ENCODE assay signal across 8 mouse cellular contexts in the genomic region with DNA sequence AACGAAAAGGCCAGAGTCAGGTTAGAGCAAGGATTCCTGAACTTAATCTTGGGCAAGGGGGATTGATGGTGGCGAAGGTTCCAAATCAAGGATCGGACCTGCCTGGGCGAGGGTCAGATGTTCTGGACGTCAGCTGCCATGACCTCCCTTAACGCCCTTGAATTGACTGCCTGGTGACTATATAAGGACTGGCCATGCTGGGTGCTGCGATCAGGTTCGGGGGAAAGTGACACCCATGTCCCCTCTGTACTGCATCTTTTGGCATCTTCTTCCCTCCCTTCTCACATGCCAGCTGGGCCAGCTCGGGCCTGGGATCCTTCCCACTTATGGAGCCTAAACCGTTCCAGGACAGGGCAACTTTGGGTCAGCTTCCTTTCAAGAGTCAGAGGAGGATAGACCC. TPM values are rescaled to one million over a fixed set of nuclear protein-coding genes. Genes with fewer than 3 reads are reported as not detected.
DNase-seq lines count a peak whose midpoint lies in the region; ATAC-seq and TF ChIP-seq lines count a peak whose summit lies in the region.

No protein-coding gene starts in this region.

- H3K4me2 ChIP-seq in kidney, postnatal 0 days (ENCODE audit: low read length): peak overlapping the region; percentile 93
- H3K4me2 ChIP-seq in liver, embryonic 12.5 days: peak overlapping the region; percentile 100

- 0 out of 2 replicates have a peak, but pooled peaks cover 15% of the 10 kb centered on the region for H3K4me1 ChIP-seq in kidney, postnatal 0 days (replicated peaks; ENCODE audit: insufficient read depth, low read length)
- H3K4me1 ChIP-seq in heart, embryonic 10.5 days: peaks cover 20% of the 10 kb centered on the region; the same call in 1 of the 2 replicates
- peaks cover 30% of the 10 kb centered on the region for H3K4me1 ChIP-seq in liver, embryonic 12.5 days

- DNase-seq in kidney, postnatal 0 days (ENCODE audit: low spot score): no peak
- DNase-seq in kidney, postnatal 14 days: no peak
- peak; percentile 66 for DNase-seq in cerebellum, adult 9-11 months
- DNase-seq in heart, embryonic 10.5 days (ENCODE audit: low spot score): no peak
- no peak for DNase-seq in urinary bladder, postnatal 25 days (ENCODE audit: low spot score)
- DNase-seq in left cerebral cortex, adult 8-10 months (ENCODE audit: low spot score in 2 of 2): no peak

- peak overlapping the region; percentile 60 for H3K4me3 ChIP-seq in kidney, postnatal 0 days (replicated peaks; ENCODE audit: low read depth, low read length)
- peak overlapping the region; percentile 78 for H3K4me3 ChIP-seq in heart, embryonic 10.5 days
- peak overlapping the region; percentile 71 for H3K4me3 ChIP-seq in liver, embryonic 12.5 days

- peak overlapping the region; percentile 68 for H3K9ac ChIP-seq in kidney, postnatal 0 days (ENCODE audit: low read depth, low read length)
- H3K9ac ChIP-seq in liver, embryonic 12.5 days: peak overlapping the region; percentile 82

- peaks cover 14% of the 10 kb centered on the region for H3K36me3 ChIP-seq in kidney, postnatal 0 days (ENCODE audit: insufficient read depth, low read length)
- H3K36me3 ChIP-seq in heart, embryonic 10.5 days: peaks cover 24% of the 10 kb centered on the region
- peaks cover 22% of the 10 kb centered on the region for H3K36me3 ChIP-seq in liver, embryonic 12.5 days

- 7% methylated on average over 10 of the region's 10 CpGs for WGBS in kidney, postnatal 0 days
- WGBS in heart, embryonic 10.5 days: 4% methylated on average over 10 of the region's 10 CpGs
- WGBS in liver, embryonic 12.5 days (ENCODE audit: insufficient replicate concordance): 16% methylated on average over 10 of the region's 10 CpGs

- TF ChIP-seq CTCF in kidney, postnatal 0 days (IDR thresholded peaks at IDR 0.05; ENCODE audit: low read depth): no peak

- no peak for ATAC-seq in kidney, postnatal 0 days (replicated peaks; ENCODE audit: low FRiP score, low read depth)
- ATAC-seq in liver, embryonic 12.5 days: no peak
- ATAC-seq in frontal cortex, adult (ENCODE audit: low TSS enrichment): no peak

- no peaks in the 10 kb centered on the region for H3K27me3 ChIP-seq in kidney, postnatal 0 days (ENCODE audit: insufficient read depth, low read length)
- no peaks in the 10 kb centered on the region for H3K27me3 ChIP-seq in heart, embryonic 10.5 days (ENCODE audit: insufficient read depth, poor library complexity, severe bottlenecking)
- no peaks in the 10 kb centered on the region; the same call in 1 of the 2 replicates for H3K27me3 ChIP-seq in liver, embryonic 12.5 days (replicated peaks)

- H3K9me3 ChIP-seq in kidney, postnatal 0 days (replicated peaks; ENCODE audit: low read length): no peaks in the 10 kb centered on the region
- H3K9me3 ChIP-seq in heart, embryonic 10.5 days: no peaks in the 10 kb centered on the region
- no peaks in the 10 kb centered on the region for H3K9me3 ChIP-seq in liver, embryonic 12.5 days (replicated peaks)

- H3K27ac ChIP-seq in kidney, postnatal 0 days: peak overlapping the region; percentile 96; the same call in 1 of the 2 replicates
- H3K27ac ChIP-seq in heart, embryonic 10.5 days: peak overlapping the region; percentile 96
- no peak overlapping the region for H3K27ac ChIP-seq in liver, embryonic 12.5 days

RNA-seq across cellular contexts. Expression of gene Tmem38a, which starts 0.7 kb away (rescaled TPM):
- 19.3 and 23.0 TPM in 2 replicates for polyA plus RNA-seq in kidney, postnatal 0 days (2015; fragmentation: Nextera tagmentation; extraction: Ambion mirVana)
- 42.0 and 60.3 TPM in 2 replicates for polyA plus RNA-seq in heart, embryonic 10.5 days (2016; fragmentation: Nextera tagmentation; extraction: Ambion mirVana)
- polyA plus RNA-seq in liver, embryonic 12.5 days (2016; fragmentation: Nextera tagmentation; extraction: Ambion mirVana): 2.5 TPM in 2 replicates
- total RNA-seq in left cerebral cortex, adult 8-10 months (2022): 100 to 1,000 TPM in 3 of 4 experiments, 10 to 100 TPM in 1; 99.3 to 108 (median 103) TPM

RNA-seq across cellular contexts. Expression of gene Smim7, which starts 1.6 kb away (rescaled TPM):
- 144 and 151 TPM in 2 replicates for polyA plus RNA-seq in kidney, postnatal 0 days (2015; fragmentation: Nextera tagmentation; extraction: Ambion mirVana)
- polyA plus RNA-seq in heart, embryonic 10.5 days (2016; fragmentation: Nextera tagmentation; extraction: Ambion mirVana): 98.6 and 104 TPM in 2 replicates
- polyA plus RNA-seq in liver, embryonic 12.5 days (2016; fragmentation: Nextera tagmentation; extraction: Ambion mirVana): 55.1 and 57.8 TPM in 2 replicates
- 100 to 1,000 TPM; 107 to 130 (median 118) TPM for total RNA-seq in left cerebral cortex, adult 8-10 months (2022)

RNA-seq across cellular contexts. Expression of gene Med26, which starts 24.4 kb away (rescaled TPM):
- 11.9 and 12.2 TPM in 2 replicates for polyA plus RNA-seq in kidney, postnatal 0 days (2015; fragmentation: Nextera tagmentation; extraction: Ambion mirVana)
- polyA plus RNA-seq in heart, embryonic 10.5 days (2016; fragmentation: Nextera tagmentation; extraction: Ambion mirVana): 12.7 and 14.9 TPM in 2 replicates
- 11.3 and 11.6 TPM in 2 replicates for polyA plus RNA-seq in liver, embryonic 12.5 days (2016; fragmentation: Nextera tagmentation; extraction: Ambion mirVana)
- 10 to 100 TPM in 1 of 4 experiments, 1 to 10 TPM in 3; 8.8 to 10.7 (median 9.2) TPM for total RNA-seq in left cerebral cortex, adult 8-10 months (2022)
